Mouse (Mus musculus): ENCODE results near the gene Gm4131.

DNA sequence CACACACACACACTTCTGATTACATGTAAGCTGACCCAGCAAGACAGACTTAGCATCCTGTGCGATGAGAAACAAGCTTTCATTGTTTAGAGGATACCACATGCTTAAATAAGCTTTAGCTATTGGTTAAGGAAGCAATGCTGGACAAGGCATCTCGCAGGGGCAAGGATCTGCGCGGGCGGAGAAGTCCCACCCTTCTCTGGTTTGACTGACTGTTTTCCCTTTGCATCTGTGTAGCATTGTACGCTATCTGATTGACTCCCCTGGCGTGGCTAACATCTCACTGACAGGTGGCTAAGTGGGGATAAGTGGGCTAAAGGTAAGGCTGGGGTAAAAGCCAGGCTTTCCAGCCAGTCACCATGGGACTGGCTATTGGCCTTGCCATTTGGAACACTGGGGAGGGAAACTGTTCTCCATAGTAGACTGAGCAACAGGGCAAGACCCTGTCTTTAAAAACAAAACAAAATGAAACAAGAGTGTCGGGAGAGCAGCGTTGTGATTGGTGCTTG is 110.4 kb downstream of the Gm4131 start, which contains the start of gene Gucy1b2:
- no peak for TF ChIP-seq POLR2A (IDR thresholded peaks at IDR 0.05; ENCODE audit: borderline replicate concordance, control insufficient read depth, low read depth, low read length)
- TF ChIP-seq CTCF (IDR thresholded peaks at IDR 0.05; ENCODE audit: control insufficient read depth, insufficient read depth, low read length) = no peak
